Mouse (Mus musculus) midbrain, embryonic 11.5 days (tissue): Measurements from ENCODE around the gene E430018J23Rik. TPM values are rescaled to one million over a fixed set of nuclear protein-coding genes. Genes with fewer than 3 reads are reported as not detected.
"Not testable (repeated sequence)": the region's sequence is repeated elsewhere in the genome, so short reads cannot be mapped to it uniquely, and the experiment has no call there.

Experiments used
- ATAC-seq: fragments of 200-750 bp; cut with Nextera tagmentation; 2 replicates; pipeline ENCODE4 v1.8.0; 2017; ENCODE audit warnings: moderate TSS enrichment, moderate library complexity; ENCODE audit not compliant: low FRiP score
- DNase-seq: peaks from one replicate; pipeline ENCODE4 v3.0.0; 2015; ENCODE audit warnings: low spot score; ENCODE audit errors: missing footprints
- H3K27ac ChIP-seq: fragments of 300-500 bp; sonication (generic); 2 replicates; pipeline ENCODE4 v1.5.1; 2014; ENCODE audit warnings: low read depth, low read length
- H3K27me3 ChIP-seq: fragments of 300-500 bp; sonication (generic); 2 replicates; pipeline ENCODE4 v1.6.1; 2014; ENCODE audit warnings: mild to moderate bottlenecking, low read length, moderate library complexity, mixed read lengths; ENCODE audit not compliant: control insufficient read depth, insufficient read depth
- H3K36me3 ChIP-seq: fragments of 300-500 bp; sonication (generic); 2 replicates; pipeline ENCODE4 v1.6.1; 2014; ENCODE audit warnings: mild to moderate bottlenecking, low read length, moderate library complexity, mixed read lengths; ENCODE audit not compliant: control insufficient read depth, insufficient read depth
- H3K4me1 ChIP-seq: fragments of 300-500 bp; sonication (generic); 2 replicates; pipeline ENCODE4 v1.6.1; 2014; ENCODE audit warnings: low read length; ENCODE audit not compliant: control insufficient read depth, insufficient read depth
- H3K4me2 ChIP-seq: fragments of 300-500 bp; sonication (generic); 2 replicates; pipeline ENCODE4 v1.6.1; 2014; ENCODE audit warnings: mild to moderate bottlenecking, moderate library complexity
- H3K4me3 ChIP-seq: fragments of 300-500 bp; sonication (generic); 2 replicates; pipeline ENCODE4 v1.5.1; 2014; ENCODE audit warnings: low read depth, low read length
- H3K9ac ChIP-seq: fragments of 300-500 bp; sonication (generic); 2 replicates; pipeline ENCODE4 v1.6.1; 2014; ENCODE audit warnings: low read length
- H3K9me3 ChIP-seq: fragments of 300-500 bp; sonication (generic); 2 replicates; pipeline ENCODE4 v1.6.1; 2016; ENCODE audit warnings: low read length; ENCODE audit not compliant: control insufficient read depth
- WGBS: fragments of 180-500 bp; shearing (Covaris S2); extraction: QIAGEN DNeasy Blood & Tissue Kit; methylation state at CpG from one replicate; pipeline ENCODE4 v1.1.7; 2014; 5-methylcytosine and 5-hydroxymethylcytosine counted together
- polyA plus RNA-seq: library from polyadenylated mRNA; unstranded; fragments of >200 nt; fragmentation: Nextera tagmentation; extraction: Ambion mirVana; gene quantifications from 2 replicates; pipeline ENCODE4 v1.2.1, GENCODE M21; 2014

The E430018J23Rik gene
- polyA plus RNA-seq, 1 experiment from 2014 or later = 6.4 TPM

GRCm38 (mm10) chr7:127388201-127388600, 5.2 kb downstream of the E430018J23Rik start:
- H3K4me3 ChIP-seq, H3K27ac ChIP-seq, ATAC-seq, H3K9ac ChIP-seq, H3K4me2 ChIP-seq, H3K36me3 ChIP-seq, H3K9me3 ChIP-seq, H3K4me1 ChIP-seq, H3K27me3 ChIP-seq: not testable (repeated sequence)
- peak; percentile 4 for DNase-seq

- H3K9ac ChIP-seq = peak within 1 kb of the TSS; percentile 65
- H3K4me3 ChIP-seq = peak within 1 kb of the TSS; percentile 52
- H3K27me3 ChIP-seq = no peaks in the 10 kb centered on the region
- no peak within 1 kb of the TSS for H3K27ac ChIP-seq
- peak; percentile 90 for ATAC-seq
- H3K4me2 ChIP-seq = peak within 1 kb of the TSS; percentile 62
- H3K9me3 ChIP-seq = no peaks in the 10 kb centered on the region
- peak; percentile 97 for DNase-seq
- H3K36me3 ChIP-seq = peaks cover 7% of the 10 kb centered on the region
- 15% methylated on average over 38 of the region's 38 CpGs for WGBS
- H3K4me1 ChIP-seq = no peaks in the 10 kb centered on the region
Observed at GRCm38 (mm10) chr7:127386641-127387392, 6.6 kb downstream of the E430018J23Rik start, which contains the start of gene 9130019O22Rik. TSS of gene 9130019O22Rik (minus strand) at chr7:127387166.

GRCm38 (mm10) chr7:127385560-127385959, 7.9 kb downstream of the E430018J23Rik start:
- peak; percentile 21 for DNase-seq
- not testable (repeated sequence) for H3K9ac ChIP-seq, H3K9me3 ChIP-seq, H3K27me3 ChIP-seq, H3K27ac ChIP-seq, H3K4me2 ChIP-seq, ATAC-seq, H3K36me3 ChIP-seq, H3K4me3 ChIP-seq, H3K4me1 ChIP-seq
- 91% methylated on average over 4 of the region's 4 CpGs for WGBS

GRCm38 (mm10) chr7:127378310-127378921, 15.0 kb downstream of the E430018J23Rik start:
- Histone ChIP-seq H3K4me1 (no peaks in the 10 kb centered on the region; the same call in 1 of the 2 replicates), H3K27me3 (no peaks in the 10 kb centered on the region), H3K27ac (no peak overlapping the region), H3K9me3 (no peaks in the 10 kb centered on the region), H3K4me3 (no peak overlapping the region), H3K36me3 (no peaks in the 10 kb centered on the region), H3K4me2 (no peak overlapping the region), H3K9ac (no peak overlapping the region)
- DNase-seq = peak; percentile 14
- ATAC-seq = no peak
- 73% methylated on average over 6 of the region's 6 CpGs for WGBS

GRCm38 (mm10) chr7:127375271-127376245, 17.9 kb downstream of the E430018J23Rik start, which contains the start of gene Zfp747:
TSS of gene Zfp747 (minus strand) at chr7:127376050.
- not testable (repeated sequence) for H3K27ac ChIP-seq, H3K27me3 ChIP-seq, H3K36me3 ChIP-seq, H3K4me1 ChIP-seq, H3K9me3 ChIP-seq
- Histone ChIP-seq H3K4me3 (peak within 1 kb of the TSS; percentile 64), H3K9ac (peak within 1 kb of the TSS; percentile 77), H3K4me2 (peak within 1 kb of the TSS; percentile 75)
- peak; percentile 95 for ATAC-seq
- peak; percentile 97 for DNase-seq
- 3% methylated on average over 47 of the region's 49 CpGs for WGBS

GRCm38 (mm10) chr7:127371870-127372269, 21.6 kb downstream of the E430018J23Rik start:
- not testable (repeated sequence) for H3K4me2 ChIP-seq, H3K27ac ChIP-seq, H3K36me3 ChIP-seq, H3K27me3 ChIP-seq, H3K9me3 ChIP-seq, H3K9ac ChIP-seq, H3K4me3 ChIP-seq, ATAC-seq, DNase-seq, H3K4me1 ChIP-seq
- WGBS = 78% methylated on average over 3 of the region's 3 CpGs

GRCm38 (mm10) chr7:127371213-127371612, 22.2 kb downstream of the E430018J23Rik start:
- Histone ChIP-seq H3K27me3 (no peaks in the 10 kb centered on the region), H3K9ac (no peak overlapping the region), H3K4me3 (no peak overlapping the region), H3K36me3 (no peaks in the 10 kb centered on the region), H3K4me1 (no peaks in the 10 kb centered on the region; the same call in 1 of the 2 replicates), H3K27ac (no peak overlapping the region), H3K9me3 (no peaks in the 10 kb centered on the region), H3K4me2 (no peak overlapping the region)
- DNase-seq (peak; percentile 39), ATAC-seq (no peak)
- WGBS = 79% methylated on average over 2 of the region's 2 CpGs

- Histone ChIP-seq H3K4me2 (no peak overlapping the region), H3K27ac (no peak overlapping the region), H3K9me3 (no peaks in the 10 kb centered on the region), H3K9ac (no peak overlapping the region), H3K4me3 (no peak overlapping the region), H3K27me3 (no peaks in the 10 kb centered on the region; the same call in 1 of the 2 replicates), H3K4me1 (peaks cover 6% of the 10 kb centered on the region; the same call in 1 of the 2 replicates), H3K36me3 (no peaks in the 10 kb centered on the region)
- DNase-seq (peak; percentile 67), ATAC-seq (no peak)
- 94% methylated on average over 3 of the region's 3 CpGs for WGBS
Observed at GRCm38 (mm10) chr7:127366249-127366648, 27.2 kb downstream of the E430018J23Rik start.
